Mouse (Mus musculus) hindbrain, postnatal 0 days (tissue): ENCODE measurements around the gene Phf13. TPM values are rescaled to one million over a fixed set of nuclear protein-coding genes. Genes with fewer than 3 reads are reported as not detected.

Experiments
- ATAC-seq: fragments of 200-750 bp; cut with Nextera tagmentation; 2 replicates; pipeline ENCODE4 v1.8.0; 2017; ENCODE audit warnings: mild to moderate bottlenecking, moderate TSS enrichment, moderate library complexity
- DNase-seq: peaks from one replicate; pipeline ENCODE4 v3.0.0-alpha.2; 2015; ENCODE audit warnings: low spot score
- H3K27ac ChIP-seq: fragments of 300-500 bp; sonication (generic); 2 replicates; pipeline ENCODE4 v1.5.1; 2014; ENCODE audit warnings: mild to moderate bottlenecking
- H3K27me3 ChIP-seq: fragments of 300-500 bp; sonication (generic); 2 replicates; pipeline ENCODE4 v1.6.1; 2014; ENCODE audit warnings: low read length, mixed read lengths; ENCODE audit not compliant: insufficient read depth
- H3K36me3 ChIP-seq: fragments of 300-500 bp; sonication (generic); 2 replicates; pipeline ENCODE4 v1.6.1; 2014; ENCODE audit warnings: low read length, mixed read lengths; ENCODE audit not compliant: insufficient read depth
- H3K4me1 ChIP-seq: fragments of 300-500 bp; sonication (generic); 2 replicates; pipeline ENCODE4 v1.6.1; 2014; ENCODE audit warnings: antibody characterized with exemption, low read length, mixed read lengths; ENCODE audit not compliant: insufficient read depth
- H3K4me2 ChIP-seq: fragments of 300-500 bp; sonication (generic); 2 replicates; pipeline ENCODE4 v1.6.1; 2014; ENCODE audit warnings: low read depth, mild to moderate bottlenecking, low read length, moderate library complexity, mixed read lengths
- H3K4me3 ChIP-seq: fragments of 300-500 bp; sonication (generic); 2 replicates; pipeline ENCODE4 v1.5.1; 2014; ENCODE audit warnings: low read length
- H3K9ac ChIP-seq: fragments of 300-500 bp; sonication (generic); replicated peaks from 2 replicates; pipeline ENCODE4 v1.6.1; 2014; ENCODE audit warnings: mild to moderate bottlenecking, low read length, moderate library complexity, mixed read lengths
- H3K9me3 ChIP-seq: fragments of 300-500 bp; sonication (generic); 2 replicates; pipeline ENCODE4 v1.6.1; 2016; ENCODE audit warnings: low read length, mixed read lengths
- CTCF ChIP-seq: IDR thresholded peaks from 2 replicates; pipeline ENCODE4 v1.5.1; 2016; ENCODE audit warnings: antibody characterized with exemption, control low read depth, low read depth
- WGBS: fragments of 180-500 bp; shearing (Covaris S2); extraction: QIAGEN DNeasy Blood & Tissue Kit; methylation state at CpG from one replicate; pipeline ENCODE4 v1.1.7; 2014; 5-methylcytosine and 5-hydroxymethylcytosine counted together
- polyA plus RNA-seq: library from polyadenylated mRNA; unstranded; fragments of >200 nt; fragmentation: Nextera tagmentation; extraction: Ambion mirVana; gene quantifications from 2 replicates; pipeline ENCODE4 v1.2.1, GENCODE M21; 2015
- total RNA-seq: library from RNA; depleted of rRNA; stranded (reverse); fragments of >200 nt; gene quantifications from 2 replicates; pipeline ENCODE4 v1.2.3, GENCODE M21; 2014; rRNA removed

Gene Phf13
- total RNA-seq: 19.9 and 20.8 TPM in 2 replicates
- polyA plus RNA-seq: 14.6 and 15.0 TPM in 2 replicates

DNA sequence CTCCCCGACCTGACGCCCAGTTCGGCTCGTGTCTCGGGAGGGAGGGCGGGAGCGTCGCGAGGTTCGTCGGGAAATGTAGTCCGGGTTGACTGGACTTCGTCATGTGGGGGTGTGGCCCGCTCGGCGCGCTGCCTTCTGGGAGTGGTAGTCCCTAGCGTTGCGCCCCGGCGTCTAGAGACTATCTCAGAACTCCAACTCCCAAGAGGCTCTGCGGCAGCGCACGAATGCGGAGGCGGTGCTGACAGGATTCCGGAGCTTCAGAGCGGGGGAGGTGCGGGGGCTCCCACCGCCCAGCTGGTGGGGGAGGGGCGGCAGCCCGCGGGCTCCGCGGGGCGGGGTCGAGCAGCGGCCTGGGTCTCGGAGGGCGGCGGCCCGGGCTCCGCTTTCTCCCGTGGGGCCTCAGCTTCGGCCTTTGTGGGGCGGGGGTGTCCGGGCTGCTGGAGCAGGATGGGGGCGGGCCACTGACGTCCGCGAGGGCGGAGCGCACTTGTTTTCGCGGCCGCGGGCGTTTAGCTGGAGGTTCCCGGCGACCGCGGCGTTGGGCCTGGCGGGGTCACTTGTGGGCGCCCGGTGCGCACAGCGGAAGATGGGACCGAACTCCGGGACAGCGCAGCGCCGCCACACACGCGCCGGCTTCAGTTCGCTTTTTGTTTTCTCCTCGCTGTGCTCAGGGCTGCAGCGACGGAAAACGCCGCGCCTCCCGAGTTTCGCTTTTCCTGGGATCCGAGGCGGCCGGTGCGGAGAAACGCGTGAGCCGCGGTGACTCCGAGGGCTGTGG, at the start of gene Phf13:
Gene Phf13, minus strand, starts transcription at position 86 of the 778 bp plus-strand sequence.
- H3K9ac ChIP-seq: peak within 1 kb of the TSS; percentile 82
- DNase-seq (peak; percentile 100), ATAC-seq (peak; percentile 97)
- peak within 1 kb of the TSS; percentile 75 for H3K4me2 ChIP-seq
- whole genome bisulfite sequencing: under 1% methylated on average over 88 of the region's 94 CpGs
- peaks cover 11% of the 10 kb centered on the region; the same call in 1 of the 2 replicates for H3K36me3 ChIP-seq
- H3K27me3 ChIP-seq: no peaks in the 10 kb centered on the region
- H3K9me3 ChIP-seq: no peaks in the 10 kb centered on the region
- peaks cover 7% of the 10 kb centered on the region; the same call in 1 of the 2 replicates for H3K4me1 ChIP-seq
- H3K27ac ChIP-seq: peak within 1 kb of the TSS; percentile 87
- no peak for TF ChIP-seq CTCF
- peak within 1 kb of the TSS; percentile 99 for H3K4me3 ChIP-seq

DNA sequence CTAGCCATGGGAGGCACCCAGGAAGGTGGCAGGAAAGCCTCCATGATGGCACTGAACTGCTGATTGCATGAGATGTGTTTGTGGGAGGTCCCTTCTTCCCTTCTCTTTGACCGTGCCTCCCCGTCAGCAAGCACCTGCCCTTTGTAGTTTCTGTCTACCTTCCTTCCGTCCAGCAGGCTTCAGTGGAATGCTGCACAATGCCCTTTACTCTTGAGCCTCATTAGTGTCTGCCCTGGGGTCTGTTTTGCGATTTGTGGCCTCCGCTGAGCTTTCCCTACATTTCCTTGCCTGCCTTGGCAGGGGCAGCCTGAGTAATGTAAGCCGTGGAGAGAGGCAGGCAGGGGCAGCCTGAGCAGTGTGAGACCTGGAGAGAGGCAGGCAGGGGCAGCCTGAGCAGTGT, 48.6 kb upstream of the Phf13 start:
- no peaks in the 10 kb centered on the region for H3K9me3 ChIP-seq
- 82% methylated on average over 6 of the region's 6 CpGs for WGBS
- ATAC-seq (no peak), DNase-seq (no peak)
- no peak overlapping the region for H3K4me2 ChIP-seq
- H3K9ac ChIP-seq: no peak overlapping the region
- no peak overlapping the region for H3K27ac ChIP-seq
- no peak overlapping the region for H3K4me3 ChIP-seq
- no peak for TF ChIP-seq CTCF
- H3K4me1 ChIP-seq: peaks cover 7% of the 10 kb centered on the region; the same call in 1 of the 2 replicates
- H3K36me3 ChIP-seq: peaks cover 64% of the 10 kb centered on the region
- H3K27me3 ChIP-seq: no peaks in the 10 kb centered on the region

DNA sequence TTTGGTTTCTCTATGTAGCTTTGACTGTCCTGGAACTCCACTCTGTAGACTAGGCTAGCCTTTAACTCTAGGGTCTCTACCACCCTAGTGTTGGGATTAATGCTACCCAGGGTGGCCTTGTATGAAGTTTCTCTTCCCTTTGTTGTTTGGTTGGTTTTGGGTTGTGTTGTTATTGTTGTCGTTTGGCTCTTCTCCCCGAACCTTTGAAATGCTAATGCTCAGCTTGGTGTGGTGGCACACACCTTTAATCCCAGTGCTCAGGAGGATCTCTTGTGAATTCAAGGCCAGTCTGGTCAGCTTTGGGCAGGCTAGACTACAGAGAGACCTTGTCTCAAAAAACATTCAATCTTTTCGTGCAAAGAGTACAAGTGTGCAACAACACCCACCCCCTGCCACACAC, 47.1 kb upstream of the Phf13 start:
- Histone ChIP-seq H3K27ac (no peak overlapping the region), H3K27me3 (no peaks in the 10 kb centered on the region), H3K4me1 (peaks cover 7% of the 10 kb centered on the region; the same call in 1 of the 2 replicates), H3K9me3 (no peaks in the 10 kb centered on the region), H3K4me2 (no peak overlapping the region), H3K9ac (no peak overlapping the region), H3K36me3 (peaks cover 64% of the 10 kb centered on the region), H3K4me3 (no peak overlapping the region)
- no peak for TF ChIP-seq CTCF
- ATAC-seq (no peak), DNase-seq (no peak)
- 85% methylated on average over 3 of the region's 3 CpGs for WGBS

- peaks cover 7% of the 10 kb centered on the region; the same call in 1 of the 2 replicates for H3K4me1 ChIP-seq
Observed at GRCm38 (mm10) chr4:152041924-152042641, 46.0 kb upstream of the Phf13 start.

DNA sequence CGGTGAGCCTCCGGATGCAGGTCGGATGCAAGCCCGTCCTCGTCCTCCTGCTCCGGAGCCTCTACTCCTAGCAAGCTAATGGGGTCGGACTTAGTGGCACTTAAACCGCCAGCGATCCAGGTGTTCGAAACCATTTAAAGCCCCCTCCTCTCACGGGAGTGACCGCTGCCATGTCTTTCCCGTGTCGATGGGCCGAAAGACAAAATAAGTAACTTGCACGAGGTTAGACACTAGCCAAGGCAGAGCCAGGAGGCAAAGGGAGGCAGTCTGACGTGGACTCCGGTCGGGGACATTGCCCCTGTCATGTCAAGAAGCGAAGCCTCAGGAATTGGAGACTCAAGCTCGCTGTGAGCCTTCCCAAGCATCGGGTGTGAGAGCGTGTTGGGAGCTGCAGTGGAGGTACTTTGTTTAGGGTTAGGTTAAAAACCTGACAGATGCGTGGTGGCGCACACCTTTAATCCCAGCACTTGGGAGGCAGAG, 43.8 kb upstream of the Phf13 start:
- H3K27me3 ChIP-seq: no peaks in the 10 kb centered on the region
- WGBS: 4% methylated on average over 25 of the region's 25 CpGs
- no peaks in the 10 kb centered on the region for H3K9me3 ChIP-seq
- no peak for ATAC-seq
- peak overlapping the region; percentile 17; the same call in 1 of the 2 replicates for H3K27ac ChIP-seq
- H3K36me3 ChIP-seq: peaks cover 38% of the 10 kb centered on the region
- DNase-seq: peak; percentile 11
- peak overlapping the region; percentile 70 for H3K9ac ChIP-seq
- H3K4me3 ChIP-seq: peak overlapping the region; percentile 80
- TF ChIP-seq CTCF: no peak
- H3K4me2 ChIP-seq: peak overlapping the region; percentile 86
- H3K4me1 ChIP-seq: peaks cover 7% of the 10 kb centered on the region; the same call in 1 of the 2 replicates

More at GRCm38 (mm10) chr4:152041924-152042641, 46.0 kb upstream of the Phf13 start:
- no peaks in the 10 kb centered on the region for H3K27me3 ChIP-seq
- peaks cover 54% of the 10 kb centered on the region for H3K36me3 ChIP-seq
- DNase-seq (no peak), ATAC-seq (no peak)
- no peak overlapping the region for H3K4me2 ChIP-seq
- 92% methylated on average over 22 of the region's 22 CpGs for WGBS
- H3K9ac ChIP-seq: no peak overlapping the region
- TF ChIP-seq CTCF: no peak
- H3K4me3 ChIP-seq: no peak overlapping the region
- no peak overlapping the region for H3K27ac ChIP-seq
- H3K9me3 ChIP-seq: no peaks in the 10 kb centered on the region

- TF ChIP-seq CTCF: peak; percentile 80
- no peaks in the 10 kb centered on the region for H3K27me3 ChIP-seq
- H3K4me1 ChIP-seq: peaks cover 7% of the 10 kb centered on the region; the same call in 1 of the 2 replicates
- WGBS: 1% methylated on average over 78 of the region's 86 CpGs
- H3K27ac ChIP-seq: peak within 1 kb of the TSS; percentile 17; the same call in 1 of the 2 replicates
- H3K4me2 ChIP-seq: peak within 1 kb of the TSS; percentile 86
- H3K9ac ChIP-seq: peak within 1 kb of the TSS; percentile 70
- peak within 1 kb of the TSS; percentile 80 for H3K4me3 ChIP-seq
- H3K36me3 ChIP-seq: peaks cover 31% of the 10 kb centered on the region
- DNase-seq: peak; percentile 96
- no peaks in the 10 kb centered on the region for H3K9me3 ChIP-seq
- ATAC-seq: peak; percentile 95
Observed at GRCm38 (mm10) chr4:152038985-152039830, 43.1 kb upstream of the Phf13 start, which contains the start of gene Nol9. Gene Nol9, plus strand, starts transcription at chr4:152039321.
